Mouse (Mus musculus) cerebellum, adult 8-10 months (tissue): ENCODE data around the gene Fam234b.

ENCODE experiments used
- DNase-seq: peaks from one replicate; pipeline ENCODE4 v3.0.0; 2022

Gene Fam234b

GRCm38 (mm10) chr6:135232443-135233182 lies 34.8 kb downstream of the Fam234b start:
- DNase-seq = no peak

GRCm38 (mm10) chr6:135235742-135236141 lies 38.0 kb downstream of the Fam234b start:
- no peak for DNase-seq

GRCm38 (mm10) chr6:135236576-135236975 lies 38.8 kb downstream of the Fam234b start:
- no peak for DNase-seq

- no peak for DNase-seq
Observed at GRCm38 (mm10) chr6:135237326-135237725, 39.5 kb downstream of the Fam234b start.

- DNase-seq = no peak
Observed at GRCm38 (mm10) chr6:135238211-135238610, 40.4 kb downstream of the Fam234b start.

GRCm38 (mm10) chr6:135240361-135240760 lies 42.6 kb downstream of the Fam234b start:
- DNase-seq = no peak

GRCm38 (mm10) chr6:135245586-135245985 lies 47.8 kb downstream of the Fam234b start:
- no peak for DNase-seq

GRCm38 (mm10) chr6:135247861-135248260 lies 50.1 kb downstream of the Fam234b start:
- DNase-seq = no peak

GRCm38 (mm10) chr6:135249846-135250531 lies 52.2 kb downstream of the Fam234b start:
- DNase-seq = peak; percentile 35

- no peak for DNase-seq
Observed at GRCm38 (mm10) chr6:135250926-135251699, 53.3 kb downstream of the Fam234b start.

GRCm38 (mm10) chr6:135251849-135252727 lies 54.3 kb downstream of the Fam234b start:
- no peak for DNase-seq

GRCm38 (mm10) chr6:135252728-135253077 lies 54.9 kb downstream of the Fam234b start:
- no peak for DNase-seq

- DNase-seq = no peak
Observed at GRCm38 (mm10) chr6:135254153-135254552, 56.4 kb downstream of the Fam234b start, which contains the start of gene Gsg1. Gsg1 (minus strand) TSS chr6:135254351.

GRCm38 (mm10) chr6:135260435-135260834 lies 62.7 kb downstream of the Fam234b start:
- no peak for DNase-seq

- no peak for DNase-seq
Observed at GRCm38 (mm10) chr6:135261124-135261523, 63.3 kb downstream of the Fam234b start.

GRCm38 (mm10) chr6:135262565-135262964 lies 64.8 kb downstream of the Fam234b start:
- DNase-seq = no peak

GRCm38 (mm10) chr6:135264136-135264535 lies 66.4 kb downstream of the Fam234b start:
- no peak for DNase-seq

GRCm38 (mm10) chr6:135266056-135266455 lies 68.3 kb downstream of the Fam234b start:
- DNase-seq = no peak

- DNase-seq = no peak
Observed at GRCm38 (mm10) chr6:135267221-135267620, 69.4 kb downstream of the Fam234b start.

- no peak for DNase-seq
Observed at GRCm38 (mm10) chr6:135268392-135268791, 70.6 kb downstream of the Fam234b start.

- DNase-seq = no peak
Observed at GRCm38 (mm10) chr6:135269626-135270025, 71.8 kb downstream of the Fam234b start.

GRCm38 (mm10) chr6:135271761-135272160 lies 74.0 kb downstream of the Fam234b start:
- no peak for DNase-seq

- DNase-seq = no peak
Observed at GRCm38 (mm10) chr6:135273066-135273465, 75.3 kb downstream of the Fam234b start.
